Mouse (Mus musculus): ENCODE data around the gene Ripor3. TPM values are rescaled to one million over a fixed set of nuclear protein-coding genes. Genes with fewer than 3 reads are reported as not detected.

The Ripor3 gene
- total RNA-seq, 2 experiments from 2014 or later, result not detected

GRCm38 (mm10) chr2:167940636-167941035, 69.8 kb downstream of the Ripor3 start:
- ATAC-seq (replicated peaks; ENCODE audit: poor library complexity, severe bottlenecking), result no peak

GRCm38 (mm10) chr2:167939632-167940399, 70.6 kb downstream of the Ripor3 start:
- ATAC-seq (replicated peaks; ENCODE audit: poor library complexity, severe bottlenecking), result peak; percentile 48

GRCm38 (mm10) chr2:167939204-167939603, 71.2 kb downstream of the Ripor3 start:
- ATAC-seq (replicated peaks; ENCODE audit: poor library complexity, severe bottlenecking), result no peak

GRCm38 (mm10) chr2:167938786-167939185, 71.6 kb downstream of the Ripor3 start:
- no peak for ATAC-seq (replicated peaks; ENCODE audit: poor library complexity, severe bottlenecking)

GRCm38 (mm10) chr2:167935956-167936355, 74.5 kb downstream of the Ripor3 start:
- no peak for ATAC-seq (replicated peaks; ENCODE audit: poor library complexity, severe bottlenecking)

- ATAC-seq (replicated peaks; ENCODE audit: poor library complexity, severe bottlenecking), result no peak
Measured at GRCm38 (mm10) chr2:167933397-167933796, 77.0 kb downstream of the Ripor3 start.

GRCm38 (mm10) chr2:167932727-167933231, 77.6 kb downstream of the Ripor3 start:
- ATAC-seq (replicated peaks; ENCODE audit: poor library complexity, severe bottlenecking), result peak; percentile 40

GRCm38 (mm10) chr2:167931985-167932726, 78.3 kb downstream of the Ripor3 start, which contains the start of gene Ptpn1:
Gene Ptpn1 (plus strand): TSS chr2:167932057.
- ATAC-seq (replicated peaks; ENCODE audit: poor library complexity, severe bottlenecking), result peak; percentile 97

- no peak for ATAC-seq (replicated peaks; ENCODE audit: poor library complexity, severe bottlenecking)
Measured at GRCm38 (mm10) chr2:167930975-167931374, 79.4 kb downstream of the Ripor3 start.

Other genes starting within 250 kb of the Ripor3 start
- 20.9 and 31.6 TPM in 2 replicates for gene Ptpn1, start 78.6 kb downstream of the Ripor3 start, total RNA-seq (2014; fragmentation: Nextera tagmentation)
- gene Ptpn1, start 78.6 kb downstream of the Ripor3 start, total RNA-seq (2017), result 28.7 and 37.3 TPM in 2 replicates
- 0.58 TPM in 1 of 2 replicates, not detected in the other for gene Pard6b, start 70.4 kb upstream of the Ripor3 start, total RNA-seq (2014; fragmentation: Nextera tagmentation)
- 0.04 and 0.21 TPM in 2 replicates for gene Pard6b, start 70.4 kb upstream of the Ripor3 start, total RNA-seq (2017)
- gene Adnp, start 196.5 kb upstream of the Ripor3 start, total RNA-seq (2014; fragmentation: Nextera tagmentation), result 28.7 and 36.3 TPM in 2 replicates
- 0.95 and 4.7 TPM in 2 replicates for gene Adnp, start 196.5 kb upstream of the Ripor3 start, total RNA-seq (2017)
- gene Gm20716, start 219.7 kb upstream of the Ripor3 start, total RNA-seq (2014; fragmentation: Nextera tagmentation), result 36.9 and 50.4 TPM in 2 replicates
- gene Gm20716, start 219.7 kb upstream of the Ripor3 start, total RNA-seq (2017), result 38.6 and 39.8 TPM in 2 replicates
- 54.1 and 58.0 TPM in 2 replicates for gene Dpm1, start 220.0 kb upstream of the Ripor3 start, total RNA-seq (2014; fragmentation: Nextera tagmentation)
- gene Dpm1, start 220.0 kb upstream of the Ripor3 start, total RNA-seq (2017), result 46.7 and 54.9 TPM in 2 replicates
- 4.1 and 6.0 TPM in 2 replicates for gene Mocs3, start 220.0 kb upstream of the Ripor3 start, total RNA-seq (2014; fragmentation: Nextera tagmentation)
- gene Mocs3, start 220.0 kb upstream of the Ripor3 start, total RNA-seq (2017), result 3.2 and 3.7 TPM in 2 replicates

Measured in granulocyte monocyte progenitor cell, adult 5-6 weeks (primary cell).